Mouse (Mus musculus) urinary bladder, adult 2 months (tissue): ENCODE measurements at regions not wholly inside any gene's neighbourhood (a gene's known extent, or its start where the extent isn't known, plus 50 kb on each side); places are given as distances from the start of the nearest gene placed in this dataset.

Experiments used
- DNase-seq: peaks from one replicate; pipeline ENCODE4 v3.0.0; 2022; ENCODE audit warnings: low spot score

DNA sequence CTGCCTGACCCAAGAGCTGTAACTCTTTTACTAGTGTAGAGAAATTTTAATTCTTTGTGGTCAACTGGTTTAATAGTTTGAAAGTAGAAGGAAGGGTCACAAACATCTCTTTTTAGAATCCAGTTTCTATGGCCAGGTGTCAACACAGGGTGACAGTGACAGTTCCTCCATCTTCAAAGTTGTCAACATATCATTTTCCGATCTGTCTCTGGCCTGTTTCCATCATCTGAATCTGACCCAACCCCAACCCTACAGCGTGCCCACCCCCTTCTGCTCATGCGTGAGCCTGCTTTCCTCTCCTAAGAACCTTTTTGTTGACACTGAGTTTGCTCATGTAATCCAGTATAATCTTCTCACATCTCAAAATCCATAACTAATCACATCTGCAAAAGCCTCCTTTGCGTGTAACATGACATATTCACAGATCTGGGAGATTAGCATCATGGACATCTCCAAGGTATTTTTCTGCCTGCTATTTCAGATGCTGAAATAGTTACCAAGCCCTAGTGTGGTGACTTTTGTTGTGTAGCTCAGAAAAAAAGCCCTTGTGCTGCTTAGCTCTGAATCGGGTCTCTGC, 168.4 kb downstream of the B3gnt2 start:
- DNase-seq = no peak

GRCm38 (mm10) chr11:22692941-22693341, 167.8 kb downstream of the B3gnt2 start:
- DNase-seq = no peak

DNA sequence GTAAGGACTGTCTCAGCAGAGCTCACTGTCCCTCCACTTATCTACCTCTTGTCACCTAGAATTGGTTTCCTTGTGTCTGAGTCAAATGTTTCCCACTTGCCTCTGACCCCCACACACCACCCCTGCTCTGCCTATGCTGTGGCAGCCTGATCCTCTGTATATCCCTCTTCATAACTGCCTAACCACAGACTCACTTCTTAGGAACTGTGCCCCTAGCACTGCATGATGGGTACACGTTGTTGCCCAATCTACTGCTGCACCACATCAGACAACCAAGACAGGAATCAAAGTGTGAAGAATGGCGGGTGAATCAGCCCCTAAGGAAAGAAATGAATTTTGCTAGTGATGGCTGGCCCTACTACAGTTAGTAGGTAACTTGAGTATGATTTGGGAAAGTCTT, 167.4 kb downstream of the B3gnt2 start:
- no peak for DNase-seq

- DNase-seq = no peak
These were observed 166.8 kb downstream of the B3gnt2 start for GRCm38 (mm10) chr11:22693984-22694383.

GRCm38 (mm10) chr11:22694829-22695228, 165.9 kb downstream of the B3gnt2 start:
- no peak for DNase-seq

DNA sequence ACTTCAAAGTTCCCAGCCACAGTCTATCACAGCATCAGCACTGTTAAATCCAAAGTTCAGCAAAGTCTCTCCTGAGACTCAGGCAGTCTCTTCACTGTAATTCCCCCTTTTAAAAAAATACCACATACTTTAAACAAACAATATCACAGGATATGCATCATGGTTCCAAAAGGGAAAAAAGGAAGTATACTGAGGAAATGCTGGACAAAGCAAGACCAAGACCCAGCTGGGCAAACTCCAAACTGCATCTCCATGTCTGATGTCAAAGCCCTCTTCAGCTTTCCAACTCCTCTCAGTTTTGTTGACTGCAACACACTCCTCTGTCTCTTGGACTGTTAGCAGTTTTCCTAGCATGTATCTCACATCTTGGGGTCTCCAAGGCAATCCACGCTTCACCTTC, 165.5 kb downstream of the B3gnt2 start:
- DNase-seq = no peak

GRCm38 (mm10) chr11:22698057-22698941, 162.5 kb downstream of the B3gnt2 start:
- no peak for DNase-seq

DNA sequence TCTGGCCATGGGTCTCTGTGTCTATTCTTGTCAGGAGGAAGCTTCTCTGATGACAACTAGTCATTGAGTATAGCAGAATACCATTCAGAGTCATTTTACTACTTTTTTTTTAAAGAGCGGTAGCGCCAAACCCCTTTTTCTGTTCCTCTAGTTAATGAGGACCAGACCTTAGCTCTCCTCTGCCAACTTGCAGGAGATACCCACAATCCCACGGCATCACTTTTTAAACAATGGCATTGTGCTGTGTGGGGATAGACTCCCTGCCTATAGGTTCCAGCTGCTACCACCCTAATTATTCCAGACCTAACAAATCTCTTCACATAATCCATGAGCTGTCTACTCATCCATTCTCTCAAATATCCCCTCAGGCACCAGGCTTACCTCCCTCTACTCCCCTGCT, 154.7 kb downstream of the B3gnt2 start:
- DNase-seq = no peak
